Mouse (Mus musculus) forebrain, embryonic 16.5 days (tissue): ENCODE results near the gene Zpbp2. TPM values are rescaled to one million over a fixed set of nuclear protein-coding genes. Genes with fewer than 3 reads are reported as not detected.

Experiments
- ATAC-seq: fragments of 200-750 bp; cut with Nextera tagmentation; 2 replicates; pipeline ENCODE4 v1.8.0; 2017; ENCODE audit warnings: mild to moderate bottlenecking, moderate library complexity
- H3K27ac ChIP-seq: fragments of 300-500 bp; sonication (generic); 2 replicates; pipeline ENCODE4 v1.5.1; 2014; ENCODE audit warnings: low read length, control low read depth
- H3K27me3 ChIP-seq: fragments of 300-500 bp; sonication (generic); replicated peaks from 2 replicates; pipeline ENCODE4 v1.6.1; 2014; ENCODE audit warnings: low read length; ENCODE audit not compliant: control insufficient read depth, insufficient read depth
- H3K36me3 ChIP-seq: fragments of 300-500 bp; sonication (generic); 2 replicates; pipeline ENCODE4 v1.6.1; 2014; ENCODE audit not compliant: control insufficient read depth, insufficient read depth
- H3K4me1 ChIP-seq: fragments of 300-500 bp; sonication (generic); replicated peaks from 2 replicates; pipeline ENCODE4 v1.6.1; 2014; ENCODE audit warnings: low read length; ENCODE audit not compliant: control insufficient read depth, insufficient read depth
- H3K4me2 ChIP-seq: fragments of 300-500 bp; sonication (generic); 2 replicates; pipeline ENCODE4 v1.6.1; 2014; ENCODE audit warnings: mild to moderate bottlenecking, low read length, control low read depth
- H3K4me3 ChIP-seq: fragments of 300-500 bp; sonication (generic); replicated peaks from 2 replicates; pipeline ENCODE4 v1.5.1; 2014; ENCODE audit warnings: mild to moderate bottlenecking, low read length, control low read depth
- H3K9ac ChIP-seq: fragments of 300-500 bp; sonication (generic); replicated peaks from 2 replicates; pipeline ENCODE4 v1.6.1; 2014; ENCODE audit warnings: low read depth, low read length, control low read depth
- H3K9me3 ChIP-seq: fragments of 300-500 bp; sonication (generic); 2 replicates; pipeline ENCODE4 v1.6.1; 2016; ENCODE audit warnings: low read length; ENCODE audit not compliant: control insufficient read depth
- WGBS: fragments of 180-500 bp; shearing (Covaris S2); extraction: QIAGEN DNeasy Blood & Tissue Kit; methylation state at CpG from one replicate; pipeline ENCODE4 v1.1.7; 2014; 5-methylcytosine and 5-hydroxymethylcytosine counted together
- polyA plus RNA-seq: library from polyadenylated mRNA; unstranded; fragments of >200 nt; fragmentation: Nextera tagmentation; extraction: Ambion mirVana; gene quantifications from 2 replicates; pipeline ENCODE4 v1.2.1, GENCODE M21; 2015

The Zpbp2 gene
- polyA plus RNA-seq, 1 experiment from 2014 or later, result not detected

DNA sequence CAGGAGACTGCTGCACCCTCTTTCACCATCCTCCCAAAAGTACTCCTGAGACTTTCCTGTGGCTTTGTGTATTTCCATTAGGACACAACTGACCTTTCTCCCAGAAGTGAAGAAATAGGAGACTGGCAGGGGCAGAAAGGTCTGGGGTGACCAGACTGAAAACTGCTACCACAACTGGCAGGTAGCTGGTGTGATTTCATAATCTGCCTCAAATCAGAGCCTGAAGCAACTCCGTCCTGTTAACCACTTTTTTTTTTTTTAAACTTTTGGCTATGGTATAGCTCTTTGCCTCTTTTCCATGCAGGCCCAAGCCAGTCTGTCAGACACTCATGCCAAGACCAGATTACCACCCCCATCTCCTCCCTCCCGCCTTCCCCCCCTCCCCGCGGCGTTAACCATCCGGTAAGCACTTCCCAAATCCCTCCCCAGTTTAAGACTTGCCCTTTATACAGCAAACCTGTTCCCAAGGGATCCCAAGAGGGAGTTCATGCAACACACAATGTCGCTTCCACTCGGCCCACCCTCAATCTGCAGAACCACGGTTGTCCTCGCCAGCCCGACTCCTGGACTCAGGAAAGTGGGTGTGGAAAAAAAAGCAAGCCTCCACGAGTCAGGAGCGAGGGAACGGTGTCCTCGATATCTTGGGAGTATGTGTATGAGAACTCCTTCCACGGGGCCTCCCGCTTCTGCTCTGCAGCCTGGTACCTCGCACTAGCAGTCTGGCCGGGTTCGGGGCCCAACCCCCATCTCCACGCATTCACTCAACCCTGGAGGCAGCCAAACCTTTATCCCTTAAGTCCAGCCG is 35.4 kb downstream of the Zpbp2 start:
- Histone ChIP-seq H3K4me1 (peaks cover 24% of the 10 kb centered on the region), H3K27me3 (no peaks in the 10 kb centered on the region), H3K9ac (peak overlapping the region; percentile 81), H3K27ac (peak overlapping the region; percentile 73), H3K4me2 (peak overlapping the region; percentile 93), H3K36me3 (peaks cover 6% of the 10 kb centered on the region), H3K4me3 (peak overlapping the region; percentile 87), H3K9me3 (no peaks in the 10 kb centered on the region)
- ATAC-seq, result peak; percentile 26
- WGBS, result 1% methylated on average over 22 of the region's 22 CpGs

DNA sequence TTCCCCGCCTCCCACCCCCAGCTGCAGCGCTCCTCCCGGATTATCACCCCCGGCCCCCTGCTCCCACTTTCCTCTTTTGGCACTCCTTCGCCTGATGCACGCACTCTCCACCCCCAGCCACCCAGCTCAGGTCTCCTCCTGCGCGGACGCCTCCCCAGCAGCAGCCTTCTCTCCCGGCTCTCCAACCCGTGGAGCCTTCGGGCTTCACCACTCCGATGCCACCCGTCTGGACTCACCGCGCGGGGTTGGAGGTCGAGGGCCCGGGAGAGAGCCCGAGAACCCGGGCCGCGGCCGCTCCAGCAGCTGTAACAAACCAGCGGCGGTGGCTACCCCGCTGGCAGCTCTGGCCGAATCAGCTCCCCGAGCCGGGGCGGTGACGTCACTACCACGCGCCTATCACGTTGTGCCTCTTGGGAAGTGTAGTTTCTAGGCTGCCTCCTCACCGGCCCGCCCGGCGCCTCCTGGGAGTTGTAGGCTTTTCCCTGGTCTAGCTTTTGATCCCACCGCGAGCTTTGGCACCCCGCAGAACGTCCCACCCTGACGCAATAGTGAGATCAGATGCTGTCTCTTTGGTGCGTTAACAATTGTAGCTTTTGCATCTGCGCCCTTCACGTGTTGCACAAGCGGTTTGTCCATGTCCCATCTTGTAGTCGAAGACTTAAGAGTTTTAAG is 36.1 kb downstream of the Zpbp2 start, which contains the start of gene Ormdl3:
TSS of gene Ormdl3 (minus strand) at position 477 of the 672 bp plus-strand sequence.
- peak within 1 kb of the TSS; percentile 73 for H3K27ac ChIP-seq
- H3K9ac ChIP-seq, result peak within 1 kb of the TSS; percentile 81
- peak within 1 kb of the TSS; percentile 93 for H3K4me2 ChIP-seq
- ATAC-seq, result peak; percentile 97
- H3K27me3 ChIP-seq, result no peaks in the 10 kb centered on the region
- WGBS, result 1% methylated on average over 49 of the region's 49 CpGs
- peak within 1 kb of the TSS; percentile 87 for H3K4me3 ChIP-seq
- H3K9me3 ChIP-seq, result no peaks in the 10 kb centered on the region
- H3K36me3 ChIP-seq, result peaks cover 6% of the 10 kb centered on the region
- peaks cover 24% of the 10 kb centered on the region for H3K4me1 ChIP-seq

DNA sequence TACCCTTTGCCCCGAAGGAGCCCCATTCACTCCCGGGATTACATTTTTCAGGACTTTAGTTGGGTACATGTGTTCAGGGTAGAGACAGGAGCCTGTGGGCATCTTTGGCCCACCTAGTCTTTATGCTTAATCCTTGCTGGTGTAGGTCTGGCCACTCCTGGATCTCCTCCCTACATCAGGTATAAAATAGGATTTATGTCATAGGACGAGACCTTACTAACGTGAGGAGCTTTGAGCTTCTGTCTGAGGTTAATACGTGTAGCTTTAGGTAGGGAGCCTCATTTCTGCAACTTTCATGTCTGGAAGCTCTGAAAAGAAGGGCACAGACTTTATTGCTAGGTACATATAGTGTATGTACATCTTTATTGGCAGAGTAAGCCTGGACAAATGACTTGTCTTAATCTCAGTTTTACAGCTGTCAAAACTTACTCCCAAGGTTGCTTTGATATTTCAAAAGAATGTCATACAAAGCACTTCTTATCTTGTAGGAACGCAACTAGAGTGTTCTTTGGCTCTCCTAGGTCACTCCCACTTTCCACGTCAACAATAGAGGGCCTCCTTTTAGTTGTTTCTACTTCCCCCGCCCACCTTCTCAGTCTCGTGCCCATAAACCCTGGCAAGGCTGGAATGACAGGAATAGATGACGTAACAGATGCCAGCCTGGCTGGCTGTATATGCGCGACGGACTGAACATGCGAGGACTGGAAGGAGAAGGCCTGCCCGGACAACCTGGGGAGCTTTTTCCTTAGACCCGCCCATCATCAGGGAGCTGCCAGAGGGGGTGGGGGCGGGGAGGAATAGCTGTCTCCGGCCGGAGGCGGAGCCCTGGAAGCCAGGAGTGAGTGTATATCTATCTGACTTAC is 37.0 kb downstream of the Zpbp2 start:
- H3K27me3 ChIP-seq, result 0 out of 2 replicates have a peak, but pooled peaks cover 2% of the 10 kb centered on the region
- no peaks in the 10 kb centered on the region for H3K9me3 ChIP-seq
- H3K27ac ChIP-seq, result peak overlapping the region; percentile 46
- H3K36me3 ChIP-seq, result peaks cover 4% of the 10 kb centered on the region
- 0 out of 2 replicates have a peak, but pooled peaks have one; percentile 15 for ATAC-seq
- H3K4me1 ChIP-seq, result peaks cover 24% of the 10 kb centered on the region
- peak overlapping the region; percentile 54 for H3K4me2 ChIP-seq
- 6% methylated on average over 20 of the region's 20 CpGs for WGBS
- peak overlapping the region; percentile 87 for H3K4me3 ChIP-seq
- peak overlapping the region; percentile 34 for H3K9ac ChIP-seq

GRCm38 (mm10) chr11:98588833-98589281 is 38.0 kb downstream of the Zpbp2 start:
- Histone ChIP-seq H3K9me3 (no peaks in the 10 kb centered on the region), H3K9ac (no peak overlapping the region), H3K4me3 (no peak overlapping the region), H3K4me2 (no peak overlapping the region), H3K4me1 (peaks cover 24% of the 10 kb centered on the region), H3K36me3 (no peaks in the 10 kb centered on the region), H3K27me3 (0 out of 2 replicates have a peak, but pooled peaks cover 2% of the 10 kb centered on the region), H3K27ac (no peak overlapping the region)
- no peak for ATAC-seq
- 58% methylated on average over 6 of the region's 6 CpGs for WGBS

GRCm38 (mm10) chr11:98589306-98589705 is 38.4 kb downstream of the Zpbp2 start:
- no peak for ATAC-seq
- Histone ChIP-seq H3K36me3 (no peaks in the 10 kb centered on the region), H3K27me3 (0 out of 2 replicates have a peak, but pooled peaks cover 2% of the 10 kb centered on the region), H3K9ac (no peak overlapping the region), H3K27ac (no peak overlapping the region), H3K9me3 (no peaks in the 10 kb centered on the region), H3K4me1 (peaks cover 24% of the 10 kb centered on the region), H3K4me2 (no peak overlapping the region), H3K4me3 (no peak overlapping the region)
- WGBS, result 83% methylated on average over 8 of the region's 8 CpGs

GRCm38 (mm10) chr11:98590548-98591445 is 39.9 kb downstream of the Zpbp2 start:
- Histone ChIP-seq H3K4me3 (no peak overlapping the region), H3K27ac (no peak overlapping the region), H3K9ac (no peak overlapping the region), H3K9me3 (no peaks in the 10 kb centered on the region), H3K36me3 (no peaks in the 10 kb centered on the region), H3K4me1 (peaks cover 16% of the 10 kb centered on the region), H3K27me3 (0 out of 2 replicates have a peak, but pooled peaks cover 2% of the 10 kb centered on the region), H3K4me2 (no peak overlapping the region)
- ATAC-seq, result no peak
- WGBS, result 67% methylated on average over 19 of the region's 19 CpGs

- no peak overlapping the region for H3K4me2 ChIP-seq
- H3K9ac ChIP-seq, result no peak overlapping the region
- H3K9me3 ChIP-seq, result no peaks in the 10 kb centered on the region
- no peak overlapping the region for H3K4me3 ChIP-seq
- WGBS, result 75% methylated on average over 6 of the region's 6 CpGs
- H3K4me1 ChIP-seq, result peaks cover 4% of the 10 kb centered on the region; the same call in 1 of the 2 replicates
- ATAC-seq, result no peak
- H3K27ac ChIP-seq, result no peak overlapping the region
- H3K27me3 ChIP-seq, result peaks cover 12% of the 10 kb centered on the region; the same call in 1 of the 2 replicates
- no peaks in the 10 kb centered on the region for H3K36me3 ChIP-seq
Measured at GRCm38 (mm10) chr11:98595021-98595420, 44.1 kb downstream of the Zpbp2 start.

DNA sequence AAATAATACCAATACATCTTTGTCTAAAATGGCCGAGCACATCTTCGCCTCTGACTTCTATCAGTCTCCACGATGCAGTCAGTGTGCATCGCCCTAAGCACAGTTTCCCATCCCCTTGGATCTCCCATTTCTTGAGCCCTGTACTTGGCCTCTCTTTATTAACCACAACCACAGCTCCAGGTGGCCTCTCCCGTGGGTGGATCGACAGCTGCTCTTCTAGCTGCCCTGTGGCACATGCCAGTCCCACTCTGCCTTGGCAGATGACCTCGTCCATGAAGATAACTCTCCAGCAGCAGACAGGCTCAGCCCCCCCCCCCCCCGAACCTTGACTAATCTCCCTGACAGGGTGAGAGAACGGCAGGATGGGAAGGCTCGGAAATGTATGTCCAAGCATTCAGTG is 44.6 kb downstream of the Zpbp2 start:
- WGBS, result 83% methylated on average over 10 of the region's 10 CpGs
- Histone ChIP-seq H3K27ac (no peak overlapping the region), H3K36me3 (no peaks in the 10 kb centered on the region), H3K4me2 (no peak overlapping the region), H3K9me3 (no peaks in the 10 kb centered on the region), H3K9ac (no peak overlapping the region), H3K27me3 (peaks cover 12% of the 10 kb centered on the region; the same call in 1 of the 2 replicates), H3K4me3 (no peak overlapping the region), H3K4me1 (peaks cover 4% of the 10 kb centered on the region; the same call in 1 of the 2 replicates)
- no peak for ATAC-seq
